Mouse (Mus musculus) lung, postnatal 0 days (tissue): ENCODE measurements around the gene Arel1.

ENCODE experiments used
- CTCF ChIP-seq: IDR thresholded peaks from 2 replicates; pipeline ENCODE4 v1.5.1; 2016; ENCODE audit warnings: antibody characterized with exemption, mild to moderate bottlenecking
- EP300 ChIP-seq: IDR thresholded peaks from 2 replicates; pipeline ENCODE4 v1.6.1; 2016; ENCODE audit warnings: antibody characterized with exemption, mild to moderate bottlenecking, control low read depth

- no peak for TF ChIP-seq CTCF
- no peak for TF ChIP-seq EP300
Observed at GRCm38 (mm10) chr12:84918809-84919208, 51.9 kb downstream of the Arel1 start.
